8 mouse cellular contexts compared by ENCODE assay signal in the genomic region with DNA sequence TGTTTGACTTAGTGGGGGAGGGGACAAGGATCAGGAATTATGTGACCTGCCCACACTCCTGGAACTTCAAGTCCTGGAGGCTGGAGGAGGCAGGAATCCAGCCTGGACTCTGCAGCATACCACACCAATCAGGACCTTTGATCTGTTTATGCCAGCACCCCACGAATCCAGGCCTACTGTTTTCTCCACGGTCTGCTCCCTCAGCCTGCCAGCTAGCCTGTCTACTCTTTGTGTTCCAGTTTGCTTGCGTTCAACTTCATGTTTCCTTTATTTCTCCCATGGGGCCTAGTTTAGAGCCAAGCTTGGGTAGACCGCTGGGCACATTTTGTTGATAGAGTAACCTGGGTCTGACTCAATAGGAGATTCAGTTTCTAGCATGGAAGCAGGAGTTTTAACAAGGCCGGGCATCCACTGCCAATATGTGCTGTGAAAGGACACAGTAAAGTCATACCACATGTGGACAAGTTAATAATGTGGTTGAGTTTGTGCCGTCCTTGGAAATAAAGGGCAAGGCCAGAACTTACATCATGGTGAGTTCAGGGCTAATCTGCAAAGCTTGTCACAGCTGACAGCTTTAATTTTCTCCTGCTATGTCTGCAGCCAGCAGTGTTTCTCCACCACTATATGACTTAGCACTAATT. TPM values are rescaled to one million over a fixed set of nuclear protein-coding genes. Genes with fewer than 3 reads are reported as not detected.
DNase-seq lines count a peak whose midpoint lies in the region; ATAC-seq lines count a peak whose summit lies in the region.

No protein-coding gene starts in this region.

- peak; percentile 33 for DNase-seq in embryo, embryonic 10 days (ENCODE audit: low spot score)
- no peak for DNase-seq in embryo, embryonic 9.5 days (ENCODE audit: extremely low spot score)
- DNase-seq in adrenal gland, adult 2 months = peak; percentile 87
- peak; percentile 36 for DNase-seq in kidney, adult 18-20 months
- DNase-seq in lung, postnatal 10 days = peak; percentile 40
- DNase-seq in right cerebral cortex, postnatal 14 days = no peak
- no peak for DNase-seq in cerebellum, adult 9-11 months

- no peak for ATAC-seq in erythroblast, adult 5-6 weeks (replicated peaks; ENCODE audit: low FRiP score, poor library complexity, severe bottlenecking)

RNA-seq across cellular contexts. Expression of gene Vcpkmt, which starts 26.5 kb away (rescaled TPM):
- 10 to 100 TPM; 12.4 to 15.2 TPM for total RNA-seq in adrenal gland, adult 2 months (2021)
- 6.1 and 7.4 TPM in 2 replicates for polyA plus RNA-seq in adrenal gland, adult 2 months (2012; rRNA removed)
- 2.3 and 16.3 TPM in 2 replicates for total RNA-seq in erythroblast, adult 5-6 weeks (2015; ENCODE audit: low replicate concordance)
- 0.42 and 0.51 TPM in 2 replicates for total RNA-seq in erythroblast, adult 5-6 weeks (2017; ENCODE audit: low replicate concordance)

Comparison
In these comparisons a context has a peak if more than half of its experiments do, and no peak if none do; other contexts are left out.
1. DNase-seq: peak in embryo, embryonic 10 days (single experiment), adrenal gland, adult 2 months (single experiment), kidney, adult 18-20 months (single experiment) and lung, postnatal 10 days (single experiment); none in embryo, embryonic 9.5 days (single experiment), right cerebral cortex, postnatal 14 days (single experiment) and cerebellum, adult 9-11 months (single experiment).